Comparison of ENCODE assay signal across 27 mouse cellular contexts in the genomic region with DNA sequence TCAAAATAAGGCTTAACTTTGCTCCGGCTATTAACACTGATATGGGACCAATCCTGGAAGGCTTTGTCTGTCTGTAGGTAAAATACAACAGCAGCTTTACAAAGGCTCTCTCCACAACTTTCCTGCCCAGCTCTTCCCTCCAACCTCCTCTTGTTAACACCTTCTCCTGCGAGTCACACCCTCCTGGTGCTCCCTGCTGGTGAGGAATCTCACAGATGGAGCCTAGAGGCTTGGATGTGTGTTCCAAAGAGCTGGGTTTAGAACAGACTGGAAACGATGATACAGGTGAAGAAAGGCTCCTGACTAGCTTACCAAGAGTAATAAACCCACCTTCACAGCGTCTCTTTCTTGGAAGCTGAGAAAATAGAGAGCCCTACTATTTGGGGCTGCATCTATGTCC.
"Had no signal": no experiment of that assay in that cellular context is flagged by ENCODE, and none has a peak within 500 bp of the region (broad histone marks: within the 10 kb centered on the region; RNA-seq: fewer than 3 reads in every experiment).

No protein-coding gene starts in this region.

- ATAC-seq: hindbrain, embryonic 16.5 days; inflammation-experienced regulatory T-cells, adult 6 months; intestine, embryonic 15.5 days; intestine, postnatal 0 days had no signal

- DNase-seq: gastrocnemius, adult 2 months; gastrocnemius, postnatal 10 days; gastrocnemius, postnatal 25 days; heart, adult 18-20 months; heart, postnatal 10 days; heart, postnatal 4 days; kidney, adult 18-20 months; kidney, adult 8-10 months; kidney, postnatal 10 days; kidney, postnatal 25 days; kidney, postnatal 4 days; liver; liver, embryonic 13.5 days had no signal

- H3K27ac ChIP-seq: gastrocnemius, adult 2 months; heart, embryonic 10.5 days; hindbrain, embryonic 10.5 days; hindbrain, embryonic 12.5 days; hindbrain, embryonic 14.5 days; intestine, embryonic 15.5 days; layer of hippocampus, adult 2 months; left cerebral cortex, adult 2 months; limb, embryonic 10.5 days; limb, embryonic 12.5 days; liver, embryonic 13.5 days; liver, embryonic 15.5 days had no signal

- H3K27me3 ChIP-seq: heart, embryonic 12.5 days; hindbrain, embryonic 12.5 days; intestine, embryonic 15.5 days; limb, embryonic 12.5 days; liver, embryonic 13.5 days; liver, embryonic 15.5 days had no signal

- H3K4me1 ChIP-seq: heart, embryonic 10.5 days; hindbrain, embryonic 10.5 days; hindbrain, embryonic 12.5 days; intestine, embryonic 15.5 days; limb, embryonic 10.5 days; liver, embryonic 13.5 days; liver, embryonic 15.5 days had no signal

- H3K4me3 ChIP-seq: gastrocnemius, adult 2 months; heart, embryonic 10.5 days; heart, embryonic 12.5 days; hindbrain, embryonic 10.5 days; hindbrain, embryonic 12.5 days; intestine, embryonic 15.5 days; layer of hippocampus, adult 2 months; left cerebral cortex, adult 2 months; limb, embryonic 10.5 days; limb, embryonic 12.5 days; liver, embryonic 13.5 days; liver, embryonic 15.5 days had no signal
